Mouse (Mus musculus): ENCODE results near the gene Mmp15. TPM values are rescaled to one million over a fixed set of nuclear protein-coding genes. Genes with fewer than 3 reads are reported as not detected.

Gene Mmp15
- polyA plus RNA-seq, 1 experiment: 9.2 TPM

- no peak overlapping the region for H3K4me3 ChIP-seq (ENCODE audit: insufficient read depth, low read length)
- H3K4me1 ChIP-seq (ENCODE audit: control insufficient read depth, insufficient read depth, low read length): no peaks in the 10 kb centered on the region
- no peak overlapping the region for H3K27ac ChIP-seq (ENCODE audit: insufficient read depth, low read length)
- no peak for TF ChIP-seq POLR2A (IDR thresholded peaks at IDR 0.05; ENCODE audit: extremely low read depth, insufficient read depth, low read length)
- no peak for TF ChIP-seq CTCF (IDR thresholded peaks at IDR 0.05; ENCODE audit: extremely low read depth, insufficient read depth, low read length)
Measured at GRCm38 (mm10) chr8:95386037-95386436, 34.0 kb downstream of the Mmp15 start.

- H3K4me3 ChIP-seq (ENCODE audit: insufficient read depth, low read length): no peak overlapping the region
- no peak overlapping the region for H3K27ac ChIP-seq (ENCODE audit: insufficient read depth, low read length)
- no peak for TF ChIP-seq CTCF (IDR thresholded peaks at IDR 0.05; ENCODE audit: extremely low read depth, insufficient read depth, low read length)
- no peak for TF ChIP-seq POLR2A (IDR thresholded peaks at IDR 0.05; ENCODE audit: extremely low read depth, insufficient read depth, low read length)
- H3K4me1 ChIP-seq (ENCODE audit: control insufficient read depth, insufficient read depth, low read length): no peaks in the 10 kb centered on the region
Measured at GRCm38 (mm10) chr8:95387221-95387620, 35.2 kb downstream of the Mmp15 start.

- TF ChIP-seq POLR2A (IDR thresholded peaks at IDR 0.05; ENCODE audit: extremely low read depth, insufficient read depth, low read length) (no peak), CTCF (IDR thresholded peaks at IDR 0.05; ENCODE audit: extremely low read depth, insufficient read depth, low read length) (no peak)
- Histone ChIP-seq H3K4me1 (ENCODE audit: control insufficient read depth, insufficient read depth, low read length) (no peaks in the 10 kb centered on the region), H3K27ac (ENCODE audit: insufficient read depth, low read length) (no peak overlapping the region), H3K4me3 (ENCODE audit: insufficient read depth, low read length) (no peak overlapping the region)
Measured at GRCm38 (mm10) chr8:95387936-95388335, 35.9 kb downstream of the Mmp15 start.

- Histone ChIP-seq H3K27ac (ENCODE audit: insufficient read depth, low read length) (no peak overlapping the region), H3K4me3 (ENCODE audit: insufficient read depth, low read length) (no peak overlapping the region), H3K4me1 (ENCODE audit: control insufficient read depth, insufficient read depth, low read length) (no peaks in the 10 kb centered on the region)
- TF ChIP-seq CTCF (IDR thresholded peaks at IDR 0.05; ENCODE audit: extremely low read depth, insufficient read depth, low read length) (no peak), POLR2A (IDR thresholded peaks at IDR 0.05; ENCODE audit: extremely low read depth, insufficient read depth, low read length) (no peak)
Measured at GRCm38 (mm10) chr8:95390312-95390711, 38.2 kb downstream of the Mmp15 start.

GRCm38 (mm10) chr8:95391101-95391500, 39.0 kb downstream of the Mmp15 start:
- no peaks in the 10 kb centered on the region for H3K4me1 ChIP-seq (ENCODE audit: control insufficient read depth, insufficient read depth, low read length)
- H3K27ac ChIP-seq (ENCODE audit: insufficient read depth, low read length): no peak overlapping the region
- H3K4me3 ChIP-seq (ENCODE audit: insufficient read depth, low read length): no peak overlapping the region
- no peak for TF ChIP-seq POLR2A (IDR thresholded peaks at IDR 0.05; ENCODE audit: extremely low read depth, insufficient read depth, low read length)
- no peak for TF ChIP-seq CTCF (IDR thresholded peaks at IDR 0.05; ENCODE audit: extremely low read depth, insufficient read depth, low read length)

GRCm38 (mm10) chr8:95392604-95393003, 40.5 kb downstream of the Mmp15 start:
- Histone ChIP-seq H3K27ac (ENCODE audit: insufficient read depth, low read length) (no peak overlapping the region), H3K4me3 (ENCODE audit: insufficient read depth, low read length) (no peak overlapping the region), H3K4me1 (ENCODE audit: control insufficient read depth, insufficient read depth, low read length) (no peaks in the 10 kb centered on the region)
- TF ChIP-seq CTCF (IDR thresholded peaks at IDR 0.05; ENCODE audit: extremely low read depth, insufficient read depth, low read length) (no peak), POLR2A (IDR thresholded peaks at IDR 0.05; ENCODE audit: extremely low read depth, insufficient read depth, low read length) (no peak)

GRCm38 (mm10) chr8:95395186-95395918, 43.3 kb downstream of the Mmp15 start:
- H3K4me1 ChIP-seq (ENCODE audit: control insufficient read depth, insufficient read depth, low read length): no peaks in the 10 kb centered on the region
- no peak for TF ChIP-seq CTCF (IDR thresholded peaks at IDR 0.05; ENCODE audit: extremely low read depth, insufficient read depth, low read length)
- no peak for TF ChIP-seq POLR2A (IDR thresholded peaks at IDR 0.05; ENCODE audit: extremely low read depth, insufficient read depth, low read length)
- H3K27ac ChIP-seq (ENCODE audit: insufficient read depth, low read length): no peak overlapping the region
- no peak overlapping the region for H3K4me3 ChIP-seq (ENCODE audit: insufficient read depth, low read length)

- Histone ChIP-seq H3K4me1 (ENCODE audit: control insufficient read depth, insufficient read depth, low read length) (no peaks in the 10 kb centered on the region), H3K4me3 (ENCODE audit: insufficient read depth, low read length) (no peak overlapping the region), H3K27ac (ENCODE audit: insufficient read depth, low read length) (no peak overlapping the region)
- TF ChIP-seq POLR2A (IDR thresholded peaks at IDR 0.05; ENCODE audit: extremely low read depth, insufficient read depth, low read length): no peak
- no peak for TF ChIP-seq CTCF (IDR thresholded peaks at IDR 0.05; ENCODE audit: extremely low read depth, insufficient read depth, low read length)
Measured at GRCm38 (mm10) chr8:95396752-95397151, 44.7 kb downstream of the Mmp15 start.

GRCm38 (mm10) chr8:95397201-95397600, 45.1 kb downstream of the Mmp15 start:
- Histone ChIP-seq H3K27ac (ENCODE audit: insufficient read depth, low read length) (no peak overlapping the region), H3K4me1 (ENCODE audit: control insufficient read depth, insufficient read depth, low read length) (no peaks in the 10 kb centered on the region), H3K4me3 (ENCODE audit: insufficient read depth, low read length) (no peak overlapping the region)
- TF ChIP-seq POLR2A (IDR thresholded peaks at IDR 0.05; ENCODE audit: extremely low read depth, insufficient read depth, low read length): no peak

GRCm38 (mm10) chr8:95399131-95399530, 47.1 kb downstream of the Mmp15 start:
- TF ChIP-seq CTCF (IDR thresholded peaks at IDR 0.05; ENCODE audit: extremely low read depth, insufficient read depth, low read length): no peak
- no peak for TF ChIP-seq POLR2A (IDR thresholded peaks at IDR 0.05; ENCODE audit: extremely low read depth, insufficient read depth, low read length)
- no peak overlapping the region for H3K27ac ChIP-seq (ENCODE audit: insufficient read depth, low read length)
- H3K4me3 ChIP-seq (ENCODE audit: insufficient read depth, low read length): no peak overlapping the region
- no peaks in the 10 kb centered on the region for H3K4me1 ChIP-seq (ENCODE audit: control insufficient read depth, insufficient read depth, low read length)
